Mouse (Mus musculus) spleen, adult 2 months (tissue): ENCODE results near the gene 9230102O04Rik.

Experiments used
- CTCF ChIP-seq: fragments of 200-500 bp; IDR thresholded peaks from 2 replicates; pipeline ENCODE4 v1.5.1; 2011; ENCODE audit warnings: mild to moderate bottlenecking, inconsistent platforms; ENCODE audit not compliant: insufficient read depth, insufficient read length, insufficient replicate concordance; ENCODE audit errors: extremely low read depth
- POLR2A ChIP-seq: fragments of 200-500 bp; IDR thresholded peaks from 2 replicates; pipeline ENCODE4 v1.6.1; 2011; ENCODE audit warnings: low read depth, low read length, inconsistent platforms

DNA sequence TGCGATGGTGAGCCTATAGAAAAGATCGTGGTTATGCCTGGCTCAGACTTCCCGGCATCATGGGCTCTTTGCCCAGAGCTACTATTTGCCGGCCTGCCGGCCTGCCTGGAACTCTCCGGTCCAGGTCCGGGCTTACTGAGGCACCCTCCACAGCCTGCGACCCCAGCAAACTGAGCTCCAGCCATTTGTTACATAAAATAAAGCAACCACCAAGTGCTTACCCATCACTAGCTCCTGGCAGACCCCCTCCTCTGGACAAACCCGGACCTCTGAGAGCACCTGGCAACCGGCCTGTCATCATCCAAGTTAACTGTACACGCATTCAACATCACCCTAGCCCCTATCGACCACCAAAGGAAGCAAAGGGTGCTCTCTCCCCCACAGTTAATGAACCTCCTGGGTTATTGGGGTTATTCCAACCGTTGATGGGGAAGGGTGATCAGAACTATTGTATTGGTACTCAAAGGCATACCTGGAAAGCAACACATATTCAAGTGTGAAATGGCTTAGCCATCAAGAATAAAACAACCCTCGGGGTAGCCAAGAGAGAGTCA is 4.0 kb downstream of the 9230102O04Rik start:
- TF ChIP-seq POLR2A, result no peak
- TF ChIP-seq CTCF, result no peak
